Mouse (Mus musculus): Measurements from ENCODE around the gene Dnah9. TPM values are rescaled to one million over a fixed set of nuclear protein-coding genes. Genes with fewer than 3 reads are reported as not detected.

Gene Dnah9
- polyA plus RNA-seq, 1 experiment from 2014 or later: 0.28 TPM

- Histone ChIP-seq H3K4me2 (replicated peaks) (no peak overlapping the region), H3K9ac (no peak overlapping the region), H3K4me1 (replicated peaks) (no peaks in the 10 kb centered on the region), H3K27me3 (replicated peaks) (no peaks in the 10 kb centered on the region), H3K27ac (no peak overlapping the region), H3K36me3 (peaks cover 9% of the 10 kb centered on the region), H3K9me3 (no peaks in the 10 kb centered on the region), H3K4me3 (replicated peaks) (no peak overlapping the region)
- WGBS: 92% methylated on average over 9 of the region's 9 CpGs
- no peak for ATAC-seq
Observed at GRCm38 (mm10) chr11:65814381-65814780, 354.0 kb downstream of the Dnah9 start.

- Histone ChIP-seq H3K27ac (no peak overlapping the region), H3K36me3 (peaks cover 9% of the 10 kb centered on the region), H3K4me3 (replicated peaks) (no peak overlapping the region), H3K9me3 (no peaks in the 10 kb centered on the region), H3K4me2 (replicated peaks) (no peak overlapping the region), H3K4me1 (replicated peaks) (0 out of 2 replicates have a peak, but pooled peaks cover 2% of the 10 kb centered on the region), H3K9ac (no peak overlapping the region), H3K27me3 (replicated peaks) (no peaks in the 10 kb centered on the region)
- WGBS: 38% methylated on average over 5 of the region's 5 CpGs
- no peak for ATAC-seq
Observed at GRCm38 (mm10) chr11:65812088-65812487, 356.3 kb downstream of the Dnah9 start.

GRCm38 (mm10) chr11:65807601-65808000 lies 360.8 kb downstream of the Dnah9 start:
- no peaks in the 10 kb centered on the region for H3K36me3 ChIP-seq
- H3K4me3 ChIP-seq (replicated peaks): peak overlapping the region; percentile 85
- H3K4me1 ChIP-seq (replicated peaks): 0 out of 2 replicates have a peak, but pooled peaks cover 2% of the 10 kb centered on the region
- peak; percentile 11 for ATAC-seq
- no peaks in the 10 kb centered on the region for H3K27me3 ChIP-seq (replicated peaks)
- H3K9me3 ChIP-seq: no peaks in the 10 kb centered on the region
- H3K27ac ChIP-seq: peak overlapping the region; percentile 93
- WGBS: 40% methylated on average over 7 of the region's 7 CpGs
- peak overlapping the region; percentile 52 for H3K4me2 ChIP-seq (replicated peaks)
- H3K9ac ChIP-seq: peak overlapping the region; percentile 81

- Histone ChIP-seq H3K27ac (peak within 1 kb of the TSS; percentile 93), H3K9ac (peak within 1 kb of the TSS; percentile 81), H3K4me3 (replicated peaks) (peak within 1 kb of the TSS; percentile 85), H3K27me3 (replicated peaks) (no peaks in the 10 kb centered on the region), H3K9me3 (no peaks in the 10 kb centered on the region), H3K36me3 (no peaks in the 10 kb centered on the region), H3K4me2 (replicated peaks) (peak within 1 kb of the TSS; percentile 90), H3K4me1 (replicated peaks) (0 out of 2 replicates have a peak, but pooled peaks cover 2% of the 10 kb centered on the region)
- under 1% methylated on average over 58 of the region's 58 CpGs for WGBS
- ATAC-seq: peak; percentile 99
Observed at GRCm38 (mm10) chr11:65806909-65807504, 361.3 kb downstream of the Dnah9 start, which contains the start of gene Zkscan6. Zkscan6 (plus strand) TSS chr11:65807175.

- Histone ChIP-seq H3K27ac (peak overlapping the region; percentile 74; the same call in 1 of the 2 replicates), H3K4me2 (replicated peaks) (peak overlapping the region; percentile 90), H3K4me3 (replicated peaks) (peak overlapping the region; percentile 85), H3K4me1 (replicated peaks) (0 out of 2 replicates have a peak, but pooled peaks cover 2% of the 10 kb centered on the region), H3K9me3 (no peaks in the 10 kb centered on the region), H3K27me3 (replicated peaks) (no peaks in the 10 kb centered on the region), H3K9ac (peak overlapping the region; percentile 81), H3K36me3 (no peaks in the 10 kb centered on the region)
- WGBS: 1% methylated on average over 20 of the region's 20 CpGs
- ATAC-seq: peak; percentile 64
Observed at GRCm38 (mm10) chr11:65806321-65806904, 361.9 kb downstream of the Dnah9 start.

GRCm38 (mm10) chr11:65801899-65802298 lies 366.5 kb downstream of the Dnah9 start:
- H3K9ac ChIP-seq: no peak overlapping the region
- H3K4me1 ChIP-seq (replicated peaks): no peaks in the 10 kb centered on the region
- H3K4me3 ChIP-seq (replicated peaks): no peak overlapping the region
- ATAC-seq: no peak
- no peaks in the 10 kb centered on the region for H3K36me3 ChIP-seq
- 58% methylated on average over 3 of the region's 3 CpGs for WGBS
- H3K27ac ChIP-seq: no peak overlapping the region
- H3K4me2 ChIP-seq (replicated peaks): no peak overlapping the region
- H3K27me3 ChIP-seq (replicated peaks): no peaks in the 10 kb centered on the region
- H3K9me3 ChIP-seq: no peaks in the 10 kb centered on the region

GRCm38 (mm10) chr11:65795896-65796295 lies 372.5 kb downstream of the Dnah9 start:
- no peaks in the 10 kb centered on the region for H3K4me1 ChIP-seq (replicated peaks)
- no peaks in the 10 kb centered on the region for H3K36me3 ChIP-seq
- no peak overlapping the region for H3K9ac ChIP-seq
- H3K27me3 ChIP-seq (replicated peaks): no peaks in the 10 kb centered on the region
- ATAC-seq: no peak
- no peak overlapping the region for H3K4me2 ChIP-seq (replicated peaks)
- no peak overlapping the region for H3K4me3 ChIP-seq (replicated peaks)
- WGBS: 69% methylated on average over 1 of the region's 1 CpGs
- H3K9me3 ChIP-seq: no peaks in the 10 kb centered on the region
- H3K27ac ChIP-seq: no peak overlapping the region

GRCm38 (mm10) chr11:65794428-65795219 lies 373.7 kb downstream of the Dnah9 start:
- no peak overlapping the region for H3K9ac ChIP-seq
- 58% methylated on average over 10 of the region's 10 CpGs for WGBS
- H3K27me3 ChIP-seq (replicated peaks): no peaks in the 10 kb centered on the region
- no peak overlapping the region for H3K27ac ChIP-seq
- H3K4me2 ChIP-seq (replicated peaks): no peak overlapping the region
- no peaks in the 10 kb centered on the region for H3K36me3 ChIP-seq
- no peaks in the 10 kb centered on the region for H3K4me1 ChIP-seq (replicated peaks)
- no peaks in the 10 kb centered on the region for H3K9me3 ChIP-seq
- H3K4me3 ChIP-seq (replicated peaks): no peak overlapping the region
- ATAC-seq: no peak

- Histone ChIP-seq H3K27me3 (replicated peaks) (no peaks in the 10 kb centered on the region), H3K9me3 (no peaks in the 10 kb centered on the region), H3K27ac (peak within 1 kb of the TSS; percentile 87), H3K9ac (peak within 1 kb of the TSS; percentile 98), H3K4me3 (replicated peaks) (peak within 1 kb of the TSS; percentile 99), H3K4me1 (replicated peaks) (peaks cover 6% of the 10 kb centered on the region), H3K4me2 (replicated peaks) (peak within 1 kb of the TSS; percentile 64), H3K36me3 (no peaks in the 10 kb centered on the region)
- peak; percentile 99 for ATAC-seq
- WGBS: under 1% methylated on average over 23 of the region's 36 CpGs
Observed at GRCm38 (mm10) chr11:65788154-65788553, 380.2 kb downstream of the Dnah9 start, which contains the start of gene Map2k4. Map2k4 (minus strand) TSS chr11:65788297.

GRCm38 (mm10) chr11:65787421-65788151 lies 380.8 kb downstream of the Dnah9 start:
- Histone ChIP-seq H3K27ac (peak overlapping the region; percentile 87), H3K36me3 (no peaks in the 10 kb centered on the region), H3K4me1 (replicated peaks) (peaks cover 6% of the 10 kb centered on the region), H3K27me3 (replicated peaks) (no peaks in the 10 kb centered on the region), H3K9me3 (no peaks in the 10 kb centered on the region), H3K9ac (peak overlapping the region; percentile 98), H3K4me2 (replicated peaks) (peak overlapping the region; percentile 64), H3K4me3 (replicated peaks) (peak overlapping the region; percentile 99)
- WGBS: under 1% methylated on average over 64 of the region's 71 CpGs
- ATAC-seq: peak; percentile 91

GRCm38 (mm10) chr11:65786160-65786559 lies 382.2 kb downstream of the Dnah9 start:
- no peak overlapping the region for H3K4me3 ChIP-seq (replicated peaks)

GRCm38 (mm10) chr11:65781596-65781995 lies 386.8 kb downstream of the Dnah9 start:
- no peak overlapping the region for H3K9ac ChIP-seq
- ATAC-seq: no peak
- 65% methylated on average over 3 of the region's 3 CpGs for WGBS
- no peaks in the 10 kb centered on the region for H3K36me3 ChIP-seq
- no peak overlapping the region for H3K4me3 ChIP-seq (replicated peaks)
- no peak overlapping the region for H3K4me2 ChIP-seq (replicated peaks)
- no peak overlapping the region for H3K27ac ChIP-seq
- no peaks in the 10 kb centered on the region for H3K27me3 ChIP-seq (replicated peaks)
- peaks cover 24% of the 10 kb centered on the region for H3K4me1 ChIP-seq (replicated peaks)
- H3K9me3 ChIP-seq: no peaks in the 10 kb centered on the region

More at GRCm38 (mm10) chr11:65786160-65786559, 382.2 kb downstream of the Dnah9 start:
- H3K36me3 ChIP-seq: no peaks in the 10 kb centered on the region
- peak overlapping the region; percentile 64 for H3K4me2 ChIP-seq (replicated peaks)
- H3K9me3 ChIP-seq: no peaks in the 10 kb centered on the region
- no peak overlapping the region for H3K9ac ChIP-seq
- no peak for ATAC-seq
- WGBS: 78% methylated on average over 2 of the region's 2 CpGs
- H3K27ac ChIP-seq: no peak overlapping the region
- H3K4me1 ChIP-seq (replicated peaks): peaks cover 6% of the 10 kb centered on the region
- no peaks in the 10 kb centered on the region for H3K27me3 ChIP-seq (replicated peaks)
